Mouse (Mus musculus) midbrain, embryonic 10.5 days (tissue): Measurements from ENCODE around the gene Pnlip. TPM values are rescaled to one million over a fixed set of nuclear protein-coding genes. Genes with fewer than 3 reads are reported as not detected.

Experiments used
- polyA plus RNA-seq: library from polyadenylated mRNA; unstranded; fragments of >200 nt; fragmentation: Nextera tagmentation; extraction: Ambion mirVana; gene quantifications from 2 replicates; pipeline ENCODE4 v1.2.1, GENCODE M21; 2016

Gene Pnlip
- polyA plus RNA-seq, 1 experiment from 2014 or later, result not detected

Other genes starting within 250 kb of the Pnlip start
- gene Gfra1, start 196.6 kb upstream of the Pnlip start, polyA plus RNA-seq, result 22.1 and 34.3 TPM in 2 replicates
- gene Ccdc172, start 140.5 kb upstream of the Pnlip start, polyA plus RNA-seq, result not detected in 2 replicates
- gene Pnliprp1, start 76.4 kb downstream of the Pnlip start, polyA plus RNA-seq, result 0.14 and 0.22 TPM in 2 replicates
- gene Pnliprp2, start 107.2 kb downstream of the Pnlip start, polyA plus RNA-seq, result not detected in 2 replicates
- gene 1700019N19Rik, start 142.0 kb downstream of the Pnlip start, polyA plus RNA-seq, result 0.12 TPM in 1 of 2 replicates, not detected in the other